Mouse (Mus musculus): ENCODE results near the gene Dnal1. TPM values are rescaled to one million over a fixed set of nuclear protein-coding genes. Genes with fewer than 3 reads are reported as not detected.

The Dnal1 gene
- polyA plus RNA-seq, 1 experiment, result 20.2 TPM

DNA sequence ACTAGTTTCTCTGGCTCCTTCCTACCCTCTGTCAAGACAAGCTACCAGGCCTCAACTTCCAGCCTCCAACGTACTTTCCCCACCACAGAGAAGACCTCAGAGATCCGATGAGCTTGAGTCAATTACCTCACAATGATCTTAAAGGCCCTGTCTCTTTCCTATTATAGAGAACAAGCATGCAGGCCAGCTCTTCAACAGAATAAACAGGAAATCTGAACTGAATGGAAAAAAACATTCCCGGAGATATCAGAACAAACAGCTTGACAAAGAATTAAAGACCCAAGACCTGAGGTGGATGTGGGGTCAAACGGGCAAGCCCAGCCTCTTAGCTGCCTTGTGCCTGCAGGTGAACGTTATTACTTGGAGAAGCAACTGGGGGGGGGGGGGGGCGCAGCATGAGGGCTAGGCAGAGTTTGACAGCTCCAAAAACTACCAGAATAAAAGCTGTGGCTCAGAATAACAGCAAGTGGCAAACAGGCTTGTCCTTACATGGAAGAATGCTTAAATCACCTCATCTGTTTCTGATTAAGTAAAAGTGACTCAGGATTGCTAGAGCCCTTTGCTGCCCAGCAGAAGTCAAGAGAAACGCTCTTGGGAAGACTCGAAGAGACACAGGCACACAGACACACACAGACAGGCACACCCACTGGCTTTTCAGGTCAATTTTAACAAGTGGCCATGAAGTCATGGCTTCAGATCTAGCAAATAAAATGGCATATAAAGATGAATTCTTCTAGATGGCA is 51.6 kb downstream of the Dnal1 start:
- TF ChIP-seq CTCF (IDR thresholded peaks at IDR 0.05; ENCODE audit: borderline replicate concordance, extremely low read depth, insufficient read depth, insufficient read length) (no peak), POLR2A (IDR thresholded peaks at IDR 0.05; ENCODE audit: borderline replicate concordance, extremely low read depth, insufficient read depth, insufficient read length, poor library complexity, severe bottlenecking) (no peak)
- no peak for DNase-seq (ENCODE audit: low read depth)

- TF ChIP-seq CTCF (IDR thresholded peaks at IDR 0.05; ENCODE audit: borderline replicate concordance, extremely low read depth, insufficient read depth, insufficient read length), result no peak
- TF ChIP-seq POLR2A (IDR thresholded peaks at IDR 0.05; ENCODE audit: borderline replicate concordance, extremely low read depth, insufficient read depth, insufficient read length, poor library complexity, severe bottlenecking), result no peak
- no peak for DNase-seq (ENCODE audit: low read depth)
These were observed 56.4 kb downstream of the Dnal1 start for GRCm38 (mm10) chr12:84170610-84171009.

DNA sequence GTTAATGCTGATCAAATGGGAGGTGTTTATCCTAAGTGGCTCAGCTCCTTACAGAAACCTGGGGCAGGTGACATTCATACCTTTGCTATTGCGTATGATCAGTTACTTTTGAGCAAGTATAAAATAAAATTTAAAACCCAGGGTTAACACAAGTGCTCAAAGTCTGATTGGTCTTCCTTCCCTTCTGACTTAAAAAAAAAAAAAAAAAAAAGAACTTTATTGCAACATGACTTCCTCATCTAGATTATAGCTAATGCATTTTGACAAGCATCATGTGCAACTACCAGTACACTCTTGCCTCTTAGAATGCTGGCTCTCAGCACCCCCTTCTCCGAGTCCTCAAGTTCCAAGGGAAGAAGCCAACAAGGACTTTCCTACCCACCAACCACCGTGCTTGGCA is 58.0 kb downstream of the Dnal1 start:
- DNase-seq (ENCODE audit: low read depth), result no peak
- TF ChIP-seq CTCF (IDR thresholded peaks at IDR 0.05; ENCODE audit: borderline replicate concordance, extremely low read depth, insufficient read depth, insufficient read length) (no peak), POLR2A (IDR thresholded peaks at IDR 0.05; ENCODE audit: borderline replicate concordance, extremely low read depth, insufficient read depth, insufficient read length, poor library complexity, severe bottlenecking) (no peak)

DNA sequence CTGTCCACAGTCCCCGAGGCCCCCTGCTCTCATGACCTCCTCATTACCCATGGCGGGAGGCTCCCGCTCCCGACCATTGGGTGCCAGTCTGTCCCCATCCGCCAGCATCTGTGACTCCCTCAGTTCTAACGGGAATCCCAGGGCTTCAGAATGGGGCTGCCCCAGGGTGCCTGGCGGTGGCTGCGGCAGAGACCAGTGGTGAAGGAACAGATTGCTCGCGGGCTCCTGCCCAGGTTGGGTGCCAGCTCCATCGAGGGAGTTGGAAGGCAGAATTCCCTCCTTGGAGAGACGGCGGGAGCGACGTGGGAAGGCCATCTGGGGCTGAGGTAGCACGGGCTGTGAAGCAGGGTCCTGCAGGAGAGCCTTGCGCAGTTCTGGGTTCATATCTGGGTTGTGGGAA is 58.7 kb downstream of the Dnal1 start:
- DNase-seq (ENCODE audit: low read depth), result peak; percentile 41
- TF ChIP-seq POLR2A (IDR thresholded peaks at IDR 0.05; ENCODE audit: borderline replicate concordance, extremely low read depth, insufficient read depth, insufficient read length, poor library complexity, severe bottlenecking) (no peak), CTCF (IDR thresholded peaks at IDR 0.05; ENCODE audit: borderline replicate concordance, extremely low read depth, insufficient read depth, insufficient read length) (no peak)

DNA sequence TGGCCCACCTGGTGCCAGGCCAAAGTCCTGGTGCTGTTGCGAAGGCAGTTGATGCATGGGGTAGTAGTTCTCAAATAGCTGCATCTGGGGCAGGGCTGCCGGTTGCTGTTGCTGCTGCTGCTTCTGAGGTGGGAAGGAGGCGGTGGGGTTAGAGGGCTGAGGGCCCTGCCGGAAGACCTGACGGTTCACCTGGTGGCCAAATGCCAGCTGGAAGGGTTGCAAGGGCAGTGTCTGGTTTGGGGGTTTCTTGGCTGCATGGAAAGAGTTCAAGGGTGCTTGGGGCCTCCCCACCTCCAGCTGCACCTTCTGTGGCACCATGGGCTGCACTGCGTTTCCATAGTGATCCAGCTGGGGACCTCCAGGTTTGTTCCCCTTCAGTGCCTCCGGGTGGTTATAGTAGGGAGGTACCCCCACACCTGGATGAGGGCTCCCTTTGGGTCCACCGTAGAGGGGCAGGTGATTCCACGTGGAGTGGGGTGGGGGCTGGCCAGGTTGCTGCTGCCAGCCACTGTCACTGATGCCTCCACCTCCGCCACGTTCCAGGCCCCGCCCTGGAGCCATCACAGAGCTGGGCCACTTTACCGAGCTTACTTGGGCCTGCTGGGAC is 59.2 kb downstream of the Dnal1 start:
- no peak for TF ChIP-seq CTCF (IDR thresholded peaks at IDR 0.05; ENCODE audit: borderline replicate concordance, extremely low read depth, insufficient read depth, insufficient read length)
- no peak for TF ChIP-seq POLR2A (IDR thresholded peaks at IDR 0.05; ENCODE audit: borderline replicate concordance, extremely low read depth, insufficient read depth, insufficient read length, poor library complexity, severe bottlenecking)

DNA sequence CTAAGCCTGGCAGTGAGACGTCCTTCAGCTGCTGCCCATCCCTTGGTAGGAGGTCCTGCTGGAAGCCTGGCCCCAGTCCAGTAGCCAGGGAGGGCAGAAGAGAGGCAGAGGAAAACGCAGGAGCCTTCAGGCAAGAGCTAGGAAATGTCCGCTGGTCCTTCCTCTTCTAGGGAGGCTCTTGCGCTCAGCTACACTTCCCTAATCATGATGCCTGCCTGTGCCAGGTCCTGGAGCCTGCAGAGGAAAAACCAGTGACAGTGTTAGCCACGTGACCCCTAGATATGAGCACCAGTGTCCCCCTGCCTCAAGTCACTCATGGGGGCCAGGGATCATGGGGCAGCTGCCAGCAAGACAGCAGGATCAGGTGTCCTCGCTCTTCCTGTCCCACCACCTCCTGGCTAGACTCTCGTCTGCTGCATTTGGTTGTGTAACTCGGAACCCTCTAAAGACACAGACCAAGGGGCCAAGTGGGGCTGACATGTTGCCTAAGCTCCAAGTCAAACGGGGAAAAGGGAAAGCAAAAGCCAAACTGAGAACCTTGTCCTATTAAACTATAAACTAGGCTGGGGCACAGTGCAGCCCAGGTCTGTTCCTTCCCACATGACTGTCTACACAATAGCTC is 60.1 kb downstream of the Dnal1 start:
- TF ChIP-seq POLR2A (IDR thresholded peaks at IDR 0.05; ENCODE audit: borderline replicate concordance, extremely low read depth, insufficient read depth, insufficient read length, poor library complexity, severe bottlenecking), result no peak
- no peak for DNase-seq (ENCODE audit: low read depth)

More for the DNA sequence above, 59.2 kb downstream of the Dnal1 start:
- DNase-seq (ENCODE audit: low read depth), result no peak

DNA sequence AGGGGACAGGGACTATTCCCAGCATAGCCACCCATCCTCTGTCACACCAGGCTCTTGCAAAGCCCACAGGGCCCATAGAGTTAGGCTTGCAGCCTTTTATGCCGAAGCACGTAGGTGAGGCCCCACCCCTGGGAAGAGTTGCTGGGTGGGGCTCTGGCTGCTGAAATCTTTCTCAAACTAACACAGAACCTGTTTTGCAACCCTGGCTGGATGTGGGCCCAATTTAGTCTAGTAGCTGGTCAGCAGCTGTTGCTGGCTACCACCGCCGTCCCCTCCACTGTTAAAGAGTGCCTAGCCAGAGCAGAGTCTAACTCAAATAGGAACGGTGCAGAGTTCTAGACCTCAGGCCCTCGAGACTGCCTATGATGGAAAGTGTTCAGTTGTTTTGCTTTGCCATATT is 60.7 kb downstream of the Dnal1 start:
- TF ChIP-seq POLR2A (IDR thresholded peaks at IDR 0.05; ENCODE audit: borderline replicate concordance, extremely low read depth, insufficient read depth, insufficient read length, poor library complexity, severe bottlenecking), result no peak
- no peak for DNase-seq (ENCODE audit: low read depth)

- peak; percentile 92 for DNase-seq (ENCODE audit: low read depth)
- TF ChIP-seq CTCF (IDR thresholded peaks at IDR 0.05; ENCODE audit: borderline replicate concordance, extremely low read depth, insufficient read depth, insufficient read length) (no peak), POLR2A (IDR thresholded peaks at IDR 0.05; ENCODE audit: borderline replicate concordance, extremely low read depth, insufficient read depth, insufficient read length, poor library complexity, severe bottlenecking) (peak; percentile 35; the same call in 1 of the 2 replicates)
These were observed 61.5 kb downstream of the Dnal1 start for GRCm38 (mm10) chr12:84175659-84176061.

DNA sequence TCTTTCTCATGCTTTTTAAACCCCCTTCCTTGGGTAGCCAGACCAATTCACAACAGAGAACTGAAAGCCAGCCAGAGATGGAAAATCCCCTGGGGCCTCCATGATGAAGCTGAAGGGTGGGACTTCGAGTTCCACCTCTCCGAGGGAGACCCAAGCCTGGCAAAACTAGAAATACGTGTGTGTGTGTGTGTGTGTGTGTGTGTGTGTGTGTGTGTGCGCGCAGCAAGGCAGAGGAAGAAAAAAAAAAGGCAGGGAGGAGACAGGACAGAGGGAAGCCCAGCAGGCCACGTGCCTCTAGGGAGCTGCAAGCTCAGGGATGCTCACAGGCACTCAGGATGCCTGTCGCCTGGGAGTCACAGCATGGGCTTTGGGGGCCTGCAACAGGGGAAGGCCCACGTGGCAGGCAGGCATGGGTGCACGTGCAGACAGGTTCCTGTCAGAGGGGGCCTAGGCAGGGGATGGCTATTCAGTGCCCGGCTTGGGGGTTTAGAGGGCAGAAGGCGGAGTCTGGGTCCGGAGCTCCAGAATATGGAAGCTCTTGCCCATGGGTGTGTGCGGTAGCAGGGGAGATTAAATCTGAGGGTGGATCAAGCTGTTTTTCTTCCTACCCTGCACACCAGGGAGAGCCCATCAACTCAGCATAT is 62.1 kb downstream of the Dnal1 start:
- TF ChIP-seq CTCF (IDR thresholded peaks at IDR 0.05; ENCODE audit: borderline replicate concordance, extremely low read depth, insufficient read depth, insufficient read length) (no peak), POLR2A (IDR thresholded peaks at IDR 0.05; ENCODE audit: borderline replicate concordance, extremely low read depth, insufficient read depth, insufficient read length, poor library complexity, severe bottlenecking) (no peak)

GRCm38 (mm10) chr12:84176886-84177765 is 63.0 kb downstream of the Dnal1 start:
- no peak for TF ChIP-seq POLR2A (IDR thresholded peaks at IDR 0.05; ENCODE audit: borderline replicate concordance, extremely low read depth, insufficient read depth, insufficient read length, poor library complexity, severe bottlenecking)
- no peak for TF ChIP-seq CTCF (IDR thresholded peaks at IDR 0.05; ENCODE audit: borderline replicate concordance, extremely low read depth, insufficient read depth, insufficient read length)
- peak; percentile 43 for DNase-seq (ENCODE audit: low read depth)

More for the DNA sequence above, 62.1 kb downstream of the Dnal1 start:
- DNase-seq (ENCODE audit: low read depth), result peak; percentile 78

- DNase-seq (ENCODE audit: low read depth), result no peak
- TF ChIP-seq POLR2A (IDR thresholded peaks at IDR 0.05; ENCODE audit: borderline replicate concordance, extremely low read depth, insufficient read depth, insufficient read length, poor library complexity, severe bottlenecking) (no peak), CTCF (IDR thresholded peaks at IDR 0.05; ENCODE audit: borderline replicate concordance, extremely low read depth, insufficient read depth, insufficient read length) (no peak)
These were observed 63.9 kb downstream of the Dnal1 start for GRCm38 (mm10) chr12:84178052-84178451.
